Mouse (Mus musculus) lung, postnatal 10 days (tissue): ENCODE results near the gene Krtap16-1.

Experiments
- DNase-seq: peaks from one replicate; pipeline ENCODE4 v3.0.0; 2021

Krtap16-1 gene

GRCm38 (mm10) chr11:99948175-99948574 is 38.2 kb downstream of the Krtap16-1 start, which contains the start of gene Krtap9-5:
TSS of gene Krtap9-5 (plus strand) at chr11:99948475.
- DNase-seq: no peak

DNA sequence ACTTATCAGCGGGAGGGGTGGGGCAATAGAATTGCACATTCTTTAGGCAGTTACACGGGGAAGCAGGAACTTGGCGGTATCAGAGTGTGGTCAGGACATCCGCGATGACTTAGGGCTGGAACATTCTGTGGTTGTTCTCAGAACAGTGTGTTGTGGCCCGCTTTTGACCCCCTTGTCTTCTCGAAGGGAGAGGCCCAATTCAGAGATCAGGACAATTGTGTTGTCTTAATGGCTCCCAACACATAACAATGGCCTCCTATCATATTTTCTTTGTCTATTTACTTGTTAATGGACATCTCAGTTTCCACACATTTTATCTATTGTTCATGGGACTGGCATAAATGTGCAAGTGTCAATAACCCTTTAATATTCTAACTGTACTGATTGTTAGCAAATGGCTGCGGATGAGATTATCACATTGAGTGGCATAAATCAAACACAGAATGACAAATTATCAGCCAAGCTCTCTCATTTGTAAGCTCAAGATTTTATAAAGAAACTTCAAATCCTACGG is 48.6 kb downstream of the Krtap16-1 start:
- no peak for DNase-seq

DNA sequence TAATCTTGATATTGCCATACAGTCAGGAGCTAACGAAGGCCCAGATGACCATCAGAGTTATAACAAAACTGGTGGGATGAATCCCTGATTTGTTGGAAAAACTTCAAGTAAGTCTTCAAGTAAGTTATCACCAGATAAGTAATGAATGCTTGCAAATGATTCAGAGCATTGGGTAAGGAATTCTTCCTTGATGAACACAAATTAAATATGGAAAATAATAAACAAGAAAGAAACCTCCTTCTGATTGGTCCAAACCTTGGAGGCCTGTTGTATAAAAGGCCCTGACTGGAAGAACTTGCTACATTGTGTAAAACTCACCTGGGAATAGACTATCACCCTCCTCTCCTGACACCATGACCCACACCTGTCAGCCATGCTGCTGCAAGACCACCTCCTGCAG is 50.4 kb downstream of the Krtap16-1 start, which contains the start of gene Krtap31-2:
TSS of gene Krtap31-2 (plus strand) at position 301 of the 400 bp plus-strand sequence.
- no peak for DNase-seq
